Mouse (Mus musculus): ENCODE measurements around the gene Stpg1.

- no peak for TF ChIP-seq EP300 (IDR thresholded peaks at IDR 0.05; ENCODE audit: low read depth)
- no peak for TF ChIP-seq CTCF (IDR thresholded peaks at IDR 0.05; ENCODE audit: low read depth)
Observed at GRCm38 (mm10) chr4:135509515-135509914, 14.9 kb downstream of the Stpg1 start.

All from heart, postnatal 0 days (tissue).